Mouse (Mus musculus) ES-Bruce4 (cell line): ENCODE data around the gene Eef1akmt1.
A peak's percentile ranks its signal among the peaks of the same experiment; 100 is the strongest.

Source experiments
- CTCF ChIP-seq: IDR thresholded peaks from one replicate; pipeline ENCODE4 v1.8.1; 2011; ENCODE audit warnings: low read depth, low read length
- EP300 ChIP-seq: IDR thresholded peaks from 2 replicates; pipeline ENCODE4 v1.6.1; 2011; ENCODE audit warnings: low read depth, low read length; ENCODE audit not compliant: insufficient read depth
- POLR2A ChIP-seq: IDR thresholded peaks from one replicate; pipeline ENCODE4 v1.8.1; 2011; ENCODE audit warnings: low read length; ENCODE audit not compliant: insufficient read depth

- TF ChIP-seq CTCF (peak; percentile 93), POLR2A (no peak), EP300 (no peak)
Measured at GRCm38 (mm10) chr14:57533214-57533613, 38.2 kb downstream of the Eef1akmt1 start.
